ENCODE assay signal across 23 mouse cellular contexts in the genomic region with DNA sequence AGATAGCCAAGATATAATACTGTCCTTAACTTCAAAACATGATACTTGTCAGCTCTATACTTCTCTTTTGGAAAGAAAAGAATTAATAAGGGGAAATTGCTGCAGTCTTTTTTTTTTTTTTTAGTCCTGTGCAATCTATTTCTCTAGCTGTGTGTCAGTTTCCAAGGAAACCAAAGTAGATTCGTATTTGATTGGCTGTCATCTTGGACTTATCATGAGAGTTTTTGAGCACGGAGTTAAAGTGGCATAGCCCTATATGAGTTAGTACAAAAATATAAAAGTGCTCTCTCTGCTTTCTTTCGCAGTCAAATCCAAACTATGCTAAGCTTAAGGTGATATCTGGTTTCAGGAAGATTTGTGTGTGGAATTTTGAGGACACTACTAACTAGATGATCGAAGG. TPM values are rescaled to one million over a fixed set of nuclear protein-coding genes. Genes with fewer than 3 reads are reported as not detected.
A peak's percentile ranks its signal among the peaks of the same experiment; 100 is the strongest.
DNase-seq lines count a peak whose midpoint lies in the region; ATAC-seq and TF ChIP-seq lines count a peak whose summit lies in the region.
"Had no signal": no experiment of that assay in that cellular context is flagged by ENCODE, and none has a peak within 500 bp of the region (broad histone marks: within the 10 kb centered on the region; RNA-seq: fewer than 3 reads in every experiment).

No protein-coding gene starts in this region.

- H3K4me2 ChIP-seq in forebrain, embryonic 14.5 days (ENCODE audit: low read length): no peak overlapping the region
- H3K4me2 ChIP-seq in forebrain, embryonic 16.5 days (ENCODE audit: low read length): no peak overlapping the region
- no peak overlapping the region for H3K4me2 ChIP-seq in kidney, embryonic 15.5 days
- H3K4me2 ChIP-seq: embryonic facial prominence, embryonic 12.5 days; forebrain, embryonic 12.5 days; heart, embryonic 13.5 days had no signal

- H3K36me3 ChIP-seq in forebrain, embryonic 14.5 days (ENCODE audit: control insufficient read depth, insufficient read depth, low read length): no peaks in the 10 kb centered on the region
- H3K36me3 ChIP-seq in forebrain, embryonic 16.5 days (ENCODE audit: control insufficient read depth, insufficient read depth): no peaks in the 10 kb centered on the region
- no peaks in the 10 kb centered on the region for H3K36me3 ChIP-seq in kidney, embryonic 15.5 days
- H3K36me3 ChIP-seq: embryonic facial prominence, embryonic 12.5 days; forebrain, embryonic 12.5 days; heart, embryonic 13.5 days had no signal

- H3K9me3 ChIP-seq in forebrain, embryonic 14.5 days (replicated peaks; ENCODE audit: control insufficient read depth, low read length): no peaks in the 10 kb centered on the region
- no peaks in the 10 kb centered on the region for H3K9me3 ChIP-seq in forebrain, embryonic 16.5 days (ENCODE audit: control insufficient read depth, low read length)
- H3K9me3 ChIP-seq in kidney, embryonic 15.5 days (replicated peaks): no peaks in the 10 kb centered on the region
- H3K9me3 ChIP-seq: embryonic facial prominence, embryonic 12.5 days; forebrain, embryonic 12.5 days; heart, embryonic 13.5 days had no signal

- peak; percentile 12 for DNase-seq in forebrain, embryonic 14.5 days (ENCODE audit: low spot score)
- DNase-seq in layer of hippocampus, adult 2 months (ENCODE audit: low spot score in 2 of 2): peak in 1 of 2 experiments; percentile 14
- no peak for DNase-seq in layer of hippocampus, postnatal 25 days (ENCODE audit: extremely low spot score in 1 of 2, low spot score in 1 of 2)
- DNase-seq in brain, adult 2 months (ENCODE audit: low read depth, low spot score): peak; percentile 54
- no peak for DNase-seq in adrenal gland, postnatal 25 days
- DNase-seq: adrenal gland, postnatal 14 days; B cell, adult 2 months; cerebellum, adult 11-12 months; cerebellum, adult 9-10 months; cerebellum, postnatal 25 days; gastrocnemius, postnatal 14 days; heart, postnatal 36 days; kidney, adult 11 months had no signal

- no peaks in the 10 kb centered on the region for H3K4me1 ChIP-seq in forebrain, embryonic 14.5 days (ENCODE audit: control insufficient read depth, insufficient read depth, low read length)
- no peaks in the 10 kb centered on the region for H3K4me1 ChIP-seq in forebrain, embryonic 16.5 days (replicated peaks; ENCODE audit: control insufficient read depth, insufficient read depth, low read length)
- H3K4me1 ChIP-seq in kidney, embryonic 15.5 days: no peaks in the 10 kb centered on the region
- H3K4me1 ChIP-seq: embryonic facial prominence, embryonic 12.5 days; forebrain, embryonic 12.5 days; heart, embryonic 13.5 days had no signal

- WGBS in forebrain, embryonic 14.5 days: 84% methylated on average over 4 of the region's 4 CpGs
- 82% methylated on average over 4 of the region's 4 CpGs for WGBS in forebrain, embryonic 16.5 days
- whole genome bisulfite sequencing in kidney, embryonic 15.5 days: 83% methylated on average over 4 of the region's 4 CpGs

- no peak for TF ChIP-seq CTCF in layer of hippocampus, adult 2 months (conservative IDR thresholded peaks at IDR 0.05)

- no peak overlapping the region for H3K27ac ChIP-seq in forebrain, embryonic 14.5 days (ENCODE audit: low read depth, low read length)
- no peak overlapping the region for H3K27ac ChIP-seq in forebrain, embryonic 16.5 days (ENCODE audit: low read length)
- peak overlapping the region; percentile 85 for H3K27ac ChIP-seq in layer of hippocampus, adult 2 months
- H3K27ac ChIP-seq in kidney, embryonic 15.5 days: no peak overlapping the region
- H3K27ac ChIP-seq: embryonic facial prominence, embryonic 12.5 days; forebrain, embryonic 12.5 days; heart, embryonic 13.5 days had no signal

- no peak for ATAC-seq in forebrain, embryonic 14.5 days
- ATAC-seq in forebrain, embryonic 16.5 days: no peak; the same call in 1 of the 2 replicates
- ATAC-seq in kidney, embryonic 15.5 days (replicated peaks; ENCODE audit: low FRiP score): no peak
- ATAC-seq: activated CD4-positive, CD25-positive, alpha-beta regulatory T cell, adult 4 months; CD4-positive, CD25-positive, alpha-beta regulatory T cell, adult 4 months; hindbrain, embryonic 16.5 days had no signal

- no peak overlapping the region for H3K4me3 ChIP-seq in forebrain, embryonic 14.5 days (ENCODE audit: low read depth, low read length)
- H3K4me3 ChIP-seq in forebrain, embryonic 16.5 days (replicated peaks; ENCODE audit: low read length): no peak overlapping the region
- no peak overlapping the region for H3K4me3 ChIP-seq in layer of hippocampus, adult 2 months
- H3K4me3 ChIP-seq in kidney, embryonic 15.5 days (replicated peaks): no peak overlapping the region
- H3K4me3 ChIP-seq: embryonic facial prominence, embryonic 12.5 days; forebrain, embryonic 12.5 days; heart, embryonic 13.5 days had no signal

- H3K27me3 ChIP-seq in forebrain, embryonic 14.5 days (replicated peaks; ENCODE audit: control insufficient read depth, insufficient read depth, low read length): no peaks in the 10 kb centered on the region
- H3K27me3 ChIP-seq in forebrain, embryonic 16.5 days (replicated peaks; ENCODE audit: control insufficient read depth, insufficient read depth, low read length): no peaks in the 10 kb centered on the region
- H3K27me3 ChIP-seq in kidney, embryonic 15.5 days: no peaks in the 10 kb centered on the region
- H3K27me3 ChIP-seq: embryonic facial prominence, embryonic 12.5 days; forebrain, embryonic 12.5 days; heart, embryonic 13.5 days had no signal

- H3K9ac ChIP-seq in forebrain, embryonic 14.5 days (ENCODE audit: low read length): no peak overlapping the region
- H3K9ac ChIP-seq in forebrain, embryonic 16.5 days (replicated peaks; ENCODE audit: low read depth, low read length): no peak overlapping the region
- no peak overlapping the region for H3K9ac ChIP-seq in kidney, embryonic 15.5 days
- H3K9ac ChIP-seq: embryonic facial prominence, embryonic 12.5 days; forebrain, embryonic 12.5 days; heart, embryonic 13.5 days had no signal

RNA-seq across cellular contexts. Expression of gene Gabrb2, which starts 26.1 kb away (rescaled TPM):
- 12.9 and 19.1 TPM in 2 replicates for polyA plus RNA-seq in forebrain, embryonic 14.5 days (2014; fragmentation: Nextera tagmentation; extraction: Ambion mirVana)
- 24.2 and 32.3 TPM in 2 replicates for polyA plus RNA-seq in forebrain, embryonic 16.5 days (2015; fragmentation: Nextera tagmentation; extraction: Ambion mirVana)
- total RNA-seq in layer of hippocampus, adult 2 months (2021): 100 to 1,000 TPM; 145 to 156 TPM
- total RNA-seq in layer of hippocampus, postnatal 25 days (2021): 100 to 1,000 TPM; 133 to 152 TPM
- total RNA-seq in adrenal gland, postnatal 25 days (2021): 0.36 and 0.38 TPM in 2 replicates
- polyA plus RNA-seq in kidney, embryonic 15.5 days (2015; fragmentation: Nextera tagmentation; extraction: Ambion mirVana): 1.3 and 1.4 TPM in 2 replicates
- total RNA-seq: MEL had no signal
- polyA plus RNA-seq: CD4-positive, CD25-positive, alpha-beta regulatory T cell, adult 4 months; gonadal fat pad, adult 2 months had no signal

Comparison
In these comparisons a context has a peak if more than half of its experiments do, and no peak if none do; other contexts are left out.
1. DNase-seq: peak in forebrain, embryonic 14.5 days (single experiment) and brain, adult 2 months (single experiment); none in layer of hippocampus, postnatal 25 days (0 of 2) and adrenal gland, postnatal 25 days (single experiment).
2. RNA of gene Gabrb2, which starts 26.1 kb away (total RNA-seq): 145 to 156 TPM in layer of hippocampus, adult 2 months and 133 to 152 TPM in layer of hippocampus, postnatal 25 days; 0.36 to 0.38 TPM in adrenal gland, postnatal 25 days; every median in the first group is over 10 times any median in the second.